Mouse (Mus musculus): Measurements from ENCODE around the gene Cyp4a32. TPM values are rescaled to one million over a fixed set of nuclear protein-coding genes. Genes with fewer than 3 reads are reported as not detected.

The Cyp4a32 gene
- total and polyA plus RNA-seq, 3 experiments = not detected

DNA sequence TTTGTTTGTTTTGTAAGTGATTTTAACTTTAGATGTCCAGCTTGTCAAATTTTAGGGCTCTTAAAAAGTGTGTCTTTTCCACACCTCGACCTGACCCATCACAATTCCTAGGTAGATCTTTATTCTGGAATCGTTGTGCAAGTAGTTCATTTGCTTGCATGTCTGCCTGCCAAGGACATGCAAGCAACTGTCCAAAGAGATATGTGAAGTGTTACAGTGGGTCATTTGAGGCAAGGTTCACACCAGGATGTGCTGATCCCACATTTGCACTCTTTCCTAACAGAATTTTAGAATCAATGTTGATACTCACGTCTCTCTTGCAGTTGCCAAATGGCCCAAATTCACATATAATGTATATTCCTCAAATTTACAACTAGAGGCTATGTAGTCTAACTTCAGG lies 25.5 kb upstream of the Cyp4a32 start:
- TF ChIP-seq EP300 (IDR thresholded peaks at IDR 0.05; ENCODE audit: low read length) (no peak), IRF4 (IDR thresholded peaks at IDR 0.05; ENCODE audit: low read depth, low read length) (no peak), BHLHE40 (IDR thresholded peaks at IDR 0.05; ENCODE audit: low read depth, low read length) (no peak), MYC (IDR thresholded peaks at IDR 0.05; ENCODE audit: low read depth, low read length) (no peak), POLR2AphosphoS2 (IDR thresholded peaks at IDR 0.05; ENCODE audit: low read depth, low read length) (no peak), USF2 (conservative IDR thresholded peaks at IDR 0.05; ENCODE audit: low read depth, low read length) (no peak), ZNF384 (IDR thresholded peaks at IDR 0.05; ENCODE audit: low read depth, low read length) (no peak), JUND (conservative IDR thresholded peaks at IDR 0.05; ENCODE audit: low read depth, low read length) (no peak), ZKSCAN1 (IDR thresholded peaks at IDR 0.05; ENCODE audit: borderline replicate concordance, low read depth, low read length) (no peak), MAX (IDR thresholded peaks at IDR 0.05; ENCODE audit: low read length) (no peak), CHD1 (IDR thresholded peaks at IDR 0.05; ENCODE audit: low read depth, low read length) (no peak), USF1 (IDR thresholded peaks at IDR 0.05; ENCODE audit: low read depth, low read length) (no peak), MAFK (IDR thresholded peaks at IDR 0.05; ENCODE audit: insufficient replicate concordance, low read length) (no peak), JUN (IDR thresholded peaks at IDR 0.05; ENCODE audit: insufficient read depth, low read depth, low read length) (no peak), TCF12 (IDR thresholded peaks at IDR 0.05; ENCODE audit: low read depth, low read length) (no peak), POLR2A (IDR thresholded peaks at IDR 0.05; ENCODE audit: low read depth, low read length) (no peak), RAD21 (IDR thresholded peaks at IDR 0.05; ENCODE audit: low read depth, low read length) (no peak), CTCF (conservative IDR thresholded peaks at IDR 0.05 in 1 of 2, IDR thresholded peaks at IDR 0.05 in 1 of 2; ENCODE audit: low read depth in 2 of 2, low read length in 2 of 2) (no peak)
- H3K4me3 ChIP-seq (replicated peaks in 1 of 3; ENCODE audit: low read depth in 2 of 3, low read length in 2 of 3, poor library complexity in 1 of 3) = no peak overlapping the region
- H3K4me1 ChIP-seq (ENCODE audit: control insufficient read depth in 1 of 2, insufficient read depth in 2 of 2) = no peaks in the 10 kb centered on the region
- no peaks in the 10 kb centered on the region for H3K36me3 ChIP-seq (replicated peaks in 1 of 2; ENCODE audit: control insufficient read depth in 1 of 2, insufficient read depth in 1 of 2, low read length in 1 of 2)
- dilution Hi-C loops (cut with MboI; ENCODE audit: extremely low pct_ligation_motif_present, extremely low pct_unique_long_range_greater_than_20kb, low sequenced_read_pairs) = no loop called here
- no peak for DNase-seq (ENCODE audit: extremely low read depth)
- no peak overlapping the region for H3K9ac ChIP-seq (ENCODE audit: insufficient read depth, low read depth)
- H3K27me3 ChIP-seq (replicated peaks) = peaks cover 24% of the 10 kb centered on the region
- no peaks in the 10 kb centered on the region for H3K79me2 ChIP-seq (replicated peaks; ENCODE audit: control insufficient read depth, extremely low read depth, insufficient read depth, poor library complexity, severe bottlenecking)
- in situ Hi-C loops (cut with MboI; ENCODE audit: low pct_ligation_motif_present, low pct_unique_long_range_greater_than_20kb, low sequenced_read_pairs) = no loop called here
- no peaks in the 10 kb centered on the region for H3K9me3 ChIP-seq (replicated peaks; ENCODE audit: low read length)
- H3K27ac ChIP-seq (ENCODE audit: insufficient read depth, low read depth) = no peak overlapping the region
- no peak overlapping the region for H3K4me2 ChIP-seq (ENCODE audit: insufficient read depth, low read depth, poor library complexity, severe bottlenecking)

- Histone ChIP-seq H3K4me2 (ENCODE audit: insufficient read depth, low read depth, poor library complexity, severe bottlenecking) (no peak overlapping the region), H3K9ac (ENCODE audit: insufficient read depth, low read depth) (no peak overlapping the region), H3K27me3 (replicated peaks) (peaks cover 21% of the 10 kb centered on the region), H3K36me3 (replicated peaks in 1 of 2; ENCODE audit: control insufficient read depth in 1 of 2, insufficient read depth in 1 of 2, low read length in 1 of 2) (no peaks in the 10 kb centered on the region), H3K27ac (ENCODE audit: insufficient read depth, low read depth) (no peak overlapping the region), H3K79me2 (replicated peaks; ENCODE audit: control insufficient read depth, extremely low read depth, insufficient read depth, poor library complexity, severe bottlenecking) (no peaks in the 10 kb centered on the region), H3K4me3 (replicated peaks in 1 of 3; ENCODE audit: low read depth in 2 of 3, low read length in 2 of 3, poor library complexity in 1 of 3) (no peak overlapping the region), H3K4me1 (ENCODE audit: control insufficient read depth in 1 of 2, insufficient read depth in 2 of 2) (no peaks in the 10 kb centered on the region), H3K9me3 (replicated peaks; ENCODE audit: low read length) (no peaks in the 10 kb centered on the region)
- dilution Hi-C loops (cut with MboI; ENCODE audit: extremely low pct_ligation_motif_present, extremely low pct_unique_long_range_greater_than_20kb, low sequenced_read_pairs) (no loop called here), in situ Hi-C loops (cut with MboI; ENCODE audit: low pct_ligation_motif_present, low pct_unique_long_range_greater_than_20kb, low sequenced_read_pairs) (no loop called here)
- TF ChIP-seq MYC (IDR thresholded peaks at IDR 0.05; ENCODE audit: low read depth, low read length) (no peak), MAFK (IDR thresholded peaks at IDR 0.05; ENCODE audit: insufficient replicate concordance, low read length) (no peak), JUND (conservative IDR thresholded peaks at IDR 0.05; ENCODE audit: low read depth, low read length) (no peak), MAX (IDR thresholded peaks at IDR 0.05; ENCODE audit: low read length) (no peak), PAX5 (IDR thresholded peaks at IDR 0.05; ENCODE audit: low read length) (no peak), KAT2A (IDR thresholded peaks at IDR 0.05; ENCODE audit: insufficient replicate concordance, low read length) (no peak), USF1 (IDR thresholded peaks at IDR 0.05; ENCODE audit: low read depth, low read length) (no peak), POLR2AphosphoS2 (IDR thresholded peaks at IDR 0.05; ENCODE audit: low read depth, low read length) (no peak), TBP (conservative IDR thresholded peaks at IDR 0.05; ENCODE audit: low read depth, low read length) (no peak), ZMIZ1 (IDR thresholded peaks at IDR 0.05; ENCODE audit: low read depth, low read length) (no peak), SMC3 (IDR thresholded peaks at IDR 0.05; ENCODE audit: low read depth, low read length) (no peak), POLR2A (IDR thresholded peaks at IDR 0.05; ENCODE audit: low read depth, low read length) (no peak), ZKSCAN1 (IDR thresholded peaks at IDR 0.05; ENCODE audit: borderline replicate concordance, low read depth, low read length) (no peak), ETS1 (conservative IDR thresholded peaks at IDR 0.05; ENCODE audit: low read depth, low read length) (no peak), ELF1 (IDR thresholded peaks at IDR 0.05; ENCODE audit: low read depth, low read length) (no peak)
- DNase-seq (ENCODE audit: extremely low read depth) = no peak
These were observed 25.0 kb upstream of the Cyp4a32 start for GRCm38 (mm10) chr4:115575776-115576175.

All from CH12.LX (cell line).